ENCODE assay signal across 8 mouse cellular contexts in the genomic region with DNA sequence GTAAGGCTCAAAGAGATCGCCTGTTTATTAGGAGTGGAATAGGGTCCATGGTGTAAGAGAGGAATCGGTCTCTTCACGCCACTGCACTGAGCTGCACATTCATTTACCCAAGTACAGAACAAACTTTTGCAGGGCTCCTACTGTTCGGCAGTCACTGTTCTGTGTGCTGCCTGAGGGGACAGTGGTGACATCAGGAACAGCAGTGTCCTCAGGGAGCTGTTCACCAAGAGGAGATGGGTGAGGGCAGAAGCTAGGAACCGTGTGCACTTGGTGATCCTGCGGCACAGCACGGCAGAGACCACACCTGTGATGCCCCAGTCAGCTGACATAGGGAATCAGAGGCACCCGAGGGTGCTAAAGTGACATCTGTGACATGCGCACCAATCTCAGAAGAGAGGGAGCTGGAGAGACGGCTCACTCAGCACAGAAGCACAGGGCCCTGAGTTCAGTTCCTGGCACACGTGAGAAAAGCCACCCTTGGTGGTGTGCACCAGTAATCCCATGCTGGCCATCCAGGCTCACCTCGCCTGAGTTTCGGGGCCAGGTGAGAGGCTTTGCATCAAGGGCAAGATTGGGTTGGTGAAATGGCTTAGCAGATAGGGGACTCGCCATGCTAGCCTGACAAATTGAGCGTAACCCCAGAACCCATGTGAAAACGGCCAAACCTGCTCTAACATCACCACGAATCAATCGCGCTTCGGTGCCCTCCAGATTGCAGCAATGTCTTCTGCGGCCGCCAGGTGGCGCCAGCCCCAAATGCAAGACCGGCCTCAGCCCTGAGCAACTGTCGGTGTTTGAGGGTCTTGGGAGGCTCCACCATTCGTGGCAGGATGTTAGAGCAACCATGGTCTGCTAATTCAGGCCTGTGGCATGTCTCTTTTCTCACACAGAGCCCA. TPM values are rescaled to one million over a fixed set of nuclear protein-coding genes. Genes with fewer than 3 reads are reported as not detected.
DNase-seq lines count a peak whose midpoint lies in the region; ATAC-seq and TF ChIP-seq lines count a peak whose summit lies in the region.

No protein-coding gene starts in this region.

- no peaks in the 10 kb centered on the region for H3K36me3 ChIP-seq in G1E (replicated peaks)
- H3K36me3 ChIP-seq in forebrain, embryonic 16.5 days (ENCODE audit: control insufficient read depth, insufficient read depth): no peaks in the 10 kb centered on the region
- H3K36me3 ChIP-seq in hindbrain, embryonic 11.5 days (ENCODE audit: control insufficient read depth, insufficient read depth, low read length): no peaks in the 10 kb centered on the region

- peaks cover 3% of the 10 kb centered on the region for H3K27me3 ChIP-seq in G1E (ENCODE audit: insufficient read depth, low read length)
- H3K27me3 ChIP-seq in forebrain, embryonic 16.5 days (replicated peaks; ENCODE audit: control insufficient read depth, insufficient read depth, low read length): no peaks in the 10 kb centered on the region
- no peaks in the 10 kb centered on the region for H3K27me3 ChIP-seq in hindbrain, embryonic 11.5 days (ENCODE audit: control insufficient read depth, insufficient read depth, low read length)

- H3K9me3 ChIP-seq in G1E (replicated peaks): no peaks in the 10 kb centered on the region
- no peaks in the 10 kb centered on the region for H3K9me3 ChIP-seq in forebrain, embryonic 16.5 days (ENCODE audit: control insufficient read depth, low read length)
- H3K9me3 ChIP-seq in hindbrain, embryonic 11.5 days (ENCODE audit: control insufficient read depth, low read length): no peaks in the 10 kb centered on the region

- H3K4me3 ChIP-seq in G1E (ENCODE audit: low read depth, low read length): no peak overlapping the region
- no peak overlapping the region for H3K4me3 ChIP-seq in forebrain, embryonic 16.5 days (replicated peaks; ENCODE audit: low read length)
- H3K4me3 ChIP-seq in hindbrain, embryonic 11.5 days (ENCODE audit: low read depth, low read length): no peak overlapping the region

- 0 out of 2 replicates have a peak, but pooled peaks cover 3% of the 10 kb centered on the region for H3K4me1 ChIP-seq in G1E (ENCODE audit: insufficient read depth, low read depth, low read length)
- 0 out of 2 replicates have a peak, but pooled peaks cover 2% of the 10 kb centered on the region for H3K4me1 ChIP-seq in forebrain, embryonic 16.5 days (replicated peaks; ENCODE audit: control insufficient read depth, insufficient read depth, low read length)
- H3K4me1 ChIP-seq in hindbrain, embryonic 11.5 days (replicated peaks; ENCODE audit: control insufficient read depth, insufficient read depth, low read length): no peaks in the 10 kb centered on the region

- DNase-seq in G1E (ENCODE audit: low spot score): peak; percentile 31
- DNase-seq in cerebellum, adult 18-20 months: peak; percentile 77 to 90
- peak; percentile 86 for DNase-seq in hindbrain, embryonic 11.5 days (ENCODE audit: low spot score)
- peak; percentile 64 for DNase-seq in layer of hippocampus, adult 9-11 months
- peak; percentile 67 for DNase-seq in lung, postnatal 25 days (ENCODE audit: low spot score)
- DNase-seq in ovary, postnatal 36 days (ENCODE audit: low spot score): peak; percentile 72
- peak; percentile 78 for DNase-seq in thymus, postnatal 25 days

- 42% methylated on average over 26 of the region's 26 CpGs for WGBS in forebrain, embryonic 16.5 days
- 50% methylated on average over 26 of the region's 26 CpGs for WGBS in hindbrain, embryonic 11.5 days

- H3K9ac ChIP-seq in forebrain, embryonic 16.5 days (replicated peaks; ENCODE audit: low read depth, low read length): no peak overlapping the region
- H3K9ac ChIP-seq in hindbrain, embryonic 11.5 days (ENCODE audit: low read depth, low read length): no peak overlapping the region; the same call in 1 of the 2 replicates

- peak; percentile 87 for TF ChIP-seq CTCF in G1E (IDR thresholded peaks at IDR 0.05; ENCODE audit: low read depth, low read length)

- H3K27ac ChIP-seq in forebrain, embryonic 16.5 days (ENCODE audit: low read length): no peak overlapping the region
- no peak overlapping the region for H3K27ac ChIP-seq in hindbrain, embryonic 11.5 days (ENCODE audit: low read depth, low read length)

- no peak overlapping the region for H3K4me2 ChIP-seq in forebrain, embryonic 16.5 days (ENCODE audit: low read length)
- H3K4me2 ChIP-seq in hindbrain, embryonic 11.5 days (replicated peaks; ENCODE audit: low read depth, low read length): no peak overlapping the region

- no peak for ATAC-seq in G1E (ENCODE audit: extremely low read depth, insufficient number of reproducible peaks, low FRiP score, poor library complexity, severe bottlenecking)
- peak; percentile 80 for ATAC-seq in forebrain, embryonic 16.5 days
- ATAC-seq in hindbrain, embryonic 11.5 days (ENCODE audit: low FRiP score): peak; percentile 68; the same call in 1 of the 2 replicates

RNA-seq across cellular contexts. Expression of a gene that starts 39.9 kb away (rescaled TPM):
- total RNA-seq in G1E (2014; fragmentation: Nextera tagmentation): not detected in 2 replicates
- total RNA-seq in G1E (2017): 0.06 TPM in 1 of 2 replicates, not detected in the other
- not detected in 2 replicates for polyA plus RNA-seq in G1E (2012)
- 3.1 and 3.5 TPM in 2 replicates for polyA plus RNA-seq in forebrain, embryonic 16.5 days (2015; fragmentation: Nextera tagmentation; extraction: Ambion mirVana)
- 7.4 and 10.5 TPM in 2 replicates for polyA plus RNA-seq in hindbrain, embryonic 11.5 days (2014; fragmentation: Nextera tagmentation; extraction: Ambion mirVana)

Comparison
In these comparisons a context has a peak if more than half of its experiments do, and no peak if none do; other contexts are left out.
1. DNase-seq: peak in every context shown above with its lines; median percentile 86 in hindbrain, embryonic 11.5 days; 84 in cerebellum, adult 18-20 months; 78 in thymus, postnatal 25 days; 72 in ovary, postnatal 36 days; 67 in lung, postnatal 25 days; 64 in layer of hippocampus, adult 9-11 months; 31 in G1E.